Mouse (Mus musculus): ENCODE results near the gene Ltbp4. TPM values are rescaled to one million over a fixed set of nuclear protein-coding genes. Genes with fewer than 3 reads are reported as not detected.
A peak's percentile ranks its signal among the peaks of the same experiment; 100 is the strongest.

Ltbp4 gene
- polyA plus RNA-seq, 1 experiment: 0.03 TPM

DNA sequence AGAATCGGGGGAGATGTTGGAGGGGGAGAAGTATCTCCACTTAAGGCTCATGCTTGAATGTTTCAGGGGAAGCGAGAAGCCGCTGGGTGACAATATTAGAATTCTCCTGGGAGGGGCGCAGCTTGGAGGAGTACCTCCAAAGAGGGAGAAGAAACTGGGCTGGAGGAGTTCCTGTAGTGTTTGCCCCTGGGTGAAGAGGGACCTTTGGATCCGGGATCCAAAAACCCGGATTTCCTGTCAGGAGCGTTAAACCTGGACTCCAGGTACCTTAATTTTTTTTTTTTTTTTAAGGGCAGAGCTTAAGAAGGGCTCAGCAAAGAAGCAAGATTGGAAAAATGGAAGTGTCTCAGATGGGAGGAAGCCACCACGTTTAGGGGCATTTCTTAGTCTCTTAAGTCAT is 5.6 kb downstream of the Ltbp4 start:
- no peak overlapping the region for H3K4me3 ChIP-seq (replicated peaks)
- peaks cover 100% of the 10 kb centered on the region for H3K27me3 ChIP-seq (ENCODE audit: control insufficient read depth)
- peaks cover 14% of the 10 kb centered on the region for H3K9me3 ChIP-seq (ENCODE audit: control insufficient read depth, low read length)

DNA sequence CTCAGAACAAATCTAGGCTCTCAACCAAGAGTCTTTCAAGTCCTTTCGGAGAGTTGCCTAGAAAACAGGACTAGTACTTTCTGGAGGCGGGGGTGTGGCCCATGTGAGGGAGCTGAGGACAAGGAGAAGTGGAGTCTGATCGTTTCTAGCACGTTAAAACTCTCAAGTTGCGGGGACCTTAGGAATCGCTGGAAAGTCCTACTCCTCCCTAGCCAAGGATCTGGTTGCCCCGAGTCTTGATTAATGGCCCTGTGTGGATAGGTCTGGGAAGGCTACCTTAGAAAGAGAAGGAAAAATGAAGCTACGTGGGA is 6.0 kb downstream of the Ltbp4 start:
- peak overlapping the region; percentile 49 for H3K4me3 ChIP-seq (replicated peaks)

More for the DNA sequence above, 5.6 kb downstream of the Ltbp4 start:
- Histone ChIP-seq H3K4me1 (ENCODE audit: control insufficient read depth) (peaks cover 46% of the 10 kb centered on the region), H3K36me3 (ENCODE audit: control insufficient read depth) (no peaks in the 10 kb centered on the region)
- no peak for TF ChIP-seq GATA1 (IDR thresholded peaks at IDR 0.05; ENCODE audit: low read length)
- TF ChIP-seq TAL1 (IDR thresholded peaks at IDR 0.05; ENCODE audit: low read length): no peak

DNA sequence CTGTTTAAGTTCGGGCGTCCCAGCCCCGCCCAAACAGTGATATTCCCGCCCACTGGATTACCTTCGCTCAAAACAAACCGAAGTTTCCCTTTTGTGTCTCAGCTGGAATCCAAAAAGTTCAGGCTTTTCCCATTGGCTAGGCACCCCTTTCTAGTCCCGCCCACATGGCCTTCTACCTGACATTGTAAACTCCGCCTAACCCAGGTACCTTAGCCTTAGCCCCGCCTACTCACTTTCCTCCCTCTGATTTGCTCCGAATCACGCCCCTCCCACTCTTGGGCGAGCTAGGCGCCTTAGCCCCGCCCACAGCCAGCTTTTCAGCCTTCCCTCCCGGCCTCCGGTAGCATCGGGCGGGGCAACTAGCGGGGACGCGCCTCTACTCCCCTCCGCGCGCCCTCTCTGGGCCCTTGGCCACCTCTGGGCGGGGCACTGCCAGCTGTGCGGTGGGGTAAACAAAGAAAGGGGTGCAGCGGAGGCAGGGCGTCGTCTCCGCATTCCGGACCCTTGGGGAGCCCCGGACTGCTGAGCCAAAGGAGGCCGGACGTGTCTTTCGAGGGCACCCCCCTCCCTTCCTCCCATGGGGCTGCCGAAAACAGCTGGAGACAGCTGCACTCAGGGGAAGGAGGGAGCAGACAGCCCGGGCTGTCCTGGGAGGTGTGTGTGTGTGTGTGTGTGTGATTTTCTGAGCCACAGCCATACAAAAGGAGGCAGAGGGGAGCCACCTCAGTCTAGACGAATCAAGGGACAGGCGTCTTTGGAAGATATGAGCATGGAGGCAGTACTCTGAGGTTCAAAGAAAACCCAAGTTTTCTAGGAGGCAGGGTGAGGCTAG is 6.6 kb downstream of the Ltbp4 start:
- H3K4me3 ChIP-seq (replicated peaks): peak overlapping the region; percentile 49
- TF ChIP-seq GATA1 (IDR thresholded peaks at IDR 0.05; ENCODE audit: low read length) (no peak), TAL1 (IDR thresholded peaks at IDR 0.05; ENCODE audit: low read length) (no peak)

More for the DNA sequence above, 6.0 kb downstream of the Ltbp4 start:
- Histone ChIP-seq H3K4me1 (ENCODE audit: control insufficient read depth) (peaks cover 45% of the 10 kb centered on the region), H3K27me3 (ENCODE audit: control insufficient read depth) (peaks cover 100% of the 10 kb centered on the region), H3K9me3 (ENCODE audit: control insufficient read depth, low read length) (peaks cover 14% of the 10 kb centered on the region), H3K36me3 (ENCODE audit: control insufficient read depth) (no peaks in the 10 kb centered on the region)
- TF ChIP-seq TAL1 (IDR thresholded peaks at IDR 0.05; ENCODE audit: low read length): no peak
- no peak for TF ChIP-seq GATA1 (IDR thresholded peaks at IDR 0.05; ENCODE audit: low read length)

DNA sequence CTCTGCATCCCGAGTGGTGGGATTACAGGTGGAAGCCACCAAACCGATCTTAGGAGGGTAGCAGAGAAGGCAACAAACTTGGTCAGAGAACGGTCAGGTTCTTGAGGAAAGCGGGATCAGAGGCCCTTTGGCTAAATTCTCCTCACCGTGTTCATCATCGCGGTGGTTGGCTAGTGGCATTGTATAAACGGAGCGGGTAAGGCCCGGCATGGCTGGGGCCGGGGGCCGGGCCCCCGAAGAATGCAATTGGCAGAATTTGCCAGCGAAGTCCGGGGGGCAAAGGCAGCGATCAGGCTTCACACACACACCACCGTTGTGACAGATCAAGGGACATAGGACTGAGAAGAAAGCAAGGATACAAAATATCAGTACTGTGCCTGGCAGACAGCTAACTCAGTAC is 7.5 kb downstream of the Ltbp4 start:
- Histone ChIP-seq H3K36me3 (ENCODE audit: control insufficient read depth) (no peaks in the 10 kb centered on the region), H3K4me1 (ENCODE audit: control insufficient read depth) (peaks cover 41% of the 10 kb centered on the region), H3K4me3 (replicated peaks) (peak overlapping the region; percentile 49), H3K27me3 (ENCODE audit: control insufficient read depth) (peaks cover 100% of the 10 kb centered on the region), H3K9me3 (ENCODE audit: control insufficient read depth, low read length) (peaks cover 14% of the 10 kb centered on the region)
- TF ChIP-seq TAL1 (IDR thresholded peaks at IDR 0.05; ENCODE audit: low read length): no peak
- TF ChIP-seq GATA1 (IDR thresholded peaks at IDR 0.05; ENCODE audit: low read length): no peak

More for the DNA sequence above, 6.6 kb downstream of the Ltbp4 start:
- Histone ChIP-seq H3K27me3 (ENCODE audit: control insufficient read depth) (peaks cover 100% of the 10 kb centered on the region), H3K36me3 (ENCODE audit: control insufficient read depth) (no peaks in the 10 kb centered on the region), H3K9me3 (ENCODE audit: control insufficient read depth, low read length) (peaks cover 14% of the 10 kb centered on the region), H3K4me1 (ENCODE audit: control insufficient read depth) (peaks cover 41% of the 10 kb centered on the region)

DNA sequence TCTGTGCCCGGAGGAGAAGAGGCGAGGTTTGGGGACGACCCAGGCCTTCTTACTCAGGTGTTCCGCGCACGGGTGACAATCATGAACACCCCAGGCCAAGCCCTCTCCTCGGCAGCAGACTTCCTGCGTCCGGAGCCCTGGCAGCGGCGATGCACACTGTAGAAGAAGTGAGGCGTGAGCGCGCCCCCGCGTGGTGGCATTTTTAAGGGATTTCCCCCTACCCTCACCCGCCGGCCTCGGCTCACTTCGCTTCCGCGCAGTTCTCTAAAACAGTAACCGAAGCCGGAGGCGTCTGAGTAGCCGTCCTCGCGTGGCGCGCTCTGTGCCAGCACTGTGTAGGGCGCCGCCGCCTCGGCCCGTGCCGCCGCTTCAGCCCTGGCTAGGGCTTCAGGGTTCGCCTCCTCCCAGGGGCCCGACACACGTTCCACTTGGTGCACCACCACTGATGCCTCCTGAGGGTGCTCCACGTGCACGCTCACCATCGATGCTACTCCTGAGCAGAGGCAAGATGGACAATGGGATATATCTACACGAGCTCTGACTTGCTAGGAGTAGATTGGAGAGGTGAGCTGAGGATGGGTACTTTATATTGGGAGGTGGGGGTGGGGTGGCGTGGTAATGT is 8.1 kb downstream of the Ltbp4 start:
- H3K4me1 ChIP-seq (ENCODE audit: control insufficient read depth): peaks cover 41% of the 10 kb centered on the region
- no peaks in the 10 kb centered on the region for H3K36me3 ChIP-seq (ENCODE audit: control insufficient read depth)
- TF ChIP-seq GATA1 (IDR thresholded peaks at IDR 0.05; ENCODE audit: low read length): no peak
- TF ChIP-seq TAL1 (IDR thresholded peaks at IDR 0.05; ENCODE audit: low read length): no peak
- no peak overlapping the region for H3K4me3 ChIP-seq (replicated peaks)
- peaks cover 100% of the 10 kb centered on the region for H3K27me3 ChIP-seq (ENCODE audit: control insufficient read depth)
- peaks cover 14% of the 10 kb centered on the region for H3K9me3 ChIP-seq (ENCODE audit: control insufficient read depth, low read length)

DNA sequence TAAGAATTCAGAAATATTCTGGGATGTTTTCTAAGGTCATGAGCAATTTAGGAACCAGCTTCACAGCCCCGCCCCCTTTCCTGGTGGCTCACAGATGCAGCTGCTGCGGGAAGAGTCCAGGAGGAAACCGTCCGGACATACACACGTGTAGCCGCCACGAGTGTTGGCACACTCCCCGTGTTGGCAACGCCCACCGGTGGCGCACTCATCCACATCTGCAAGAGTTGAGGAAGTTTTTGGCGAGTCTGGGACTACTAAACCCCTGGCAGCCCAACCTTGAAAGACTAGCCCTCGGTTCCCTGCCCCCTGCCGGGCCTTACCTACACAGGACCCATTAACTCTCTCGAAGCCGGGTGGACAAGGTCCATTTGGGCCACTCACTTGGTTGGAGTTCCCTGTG is 8.8 kb downstream of the Ltbp4 start:
- peaks cover 41% of the 10 kb centered on the region for H3K4me1 ChIP-seq (ENCODE audit: control insufficient read depth)
- no peak overlapping the region for H3K4me3 ChIP-seq (replicated peaks)
- peaks cover 100% of the 10 kb centered on the region for H3K27me3 ChIP-seq (ENCODE audit: control insufficient read depth)
- no peaks in the 10 kb centered on the region for H3K36me3 ChIP-seq (ENCODE audit: control insufficient read depth)
- peaks cover 10% of the 10 kb centered on the region for H3K9me3 ChIP-seq (ENCODE audit: control insufficient read depth, low read length)
- no peak for TF ChIP-seq GATA1 (IDR thresholded peaks at IDR 0.05; ENCODE audit: low read length)
- no peak for TF ChIP-seq TAL1 (IDR thresholded peaks at IDR 0.05; ENCODE audit: low read length)

DNA sequence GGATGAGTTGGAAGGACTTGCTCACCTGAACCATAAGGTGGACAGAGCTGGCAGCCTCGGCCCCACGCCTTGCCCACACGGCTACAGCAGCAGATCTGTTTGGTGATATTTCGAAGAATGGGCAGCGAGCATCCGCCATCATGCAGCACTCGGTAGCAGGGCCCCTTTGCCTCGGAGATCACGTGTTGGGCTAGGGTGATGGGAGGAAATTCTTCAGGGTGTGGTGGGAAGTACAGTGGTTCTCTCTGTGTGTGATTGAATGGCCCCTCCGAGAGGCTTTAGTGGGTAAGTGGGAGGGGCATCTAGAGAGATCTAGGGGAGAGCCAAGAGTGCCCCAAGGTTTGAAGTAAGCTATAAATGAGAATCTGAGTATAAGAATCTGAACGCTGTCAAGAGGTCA is 9.3 kb downstream of the Ltbp4 start:
- peaks cover 9% of the 10 kb centered on the region for H3K9me3 ChIP-seq (ENCODE audit: control insufficient read depth, low read length)
- H3K4me1 ChIP-seq (ENCODE audit: control insufficient read depth): peaks cover 39% of the 10 kb centered on the region
- H3K27me3 ChIP-seq (ENCODE audit: control insufficient read depth): peaks cover 100% of the 10 kb centered on the region
- TF ChIP-seq GATA1 (IDR thresholded peaks at IDR 0.05; ENCODE audit: low read length): no peak
- no peak for TF ChIP-seq TAL1 (IDR thresholded peaks at IDR 0.05; ENCODE audit: low read length)
- no peaks in the 10 kb centered on the region for H3K36me3 ChIP-seq (ENCODE audit: control insufficient read depth)
- no peak overlapping the region for H3K4me3 ChIP-seq (replicated peaks)

DNA sequence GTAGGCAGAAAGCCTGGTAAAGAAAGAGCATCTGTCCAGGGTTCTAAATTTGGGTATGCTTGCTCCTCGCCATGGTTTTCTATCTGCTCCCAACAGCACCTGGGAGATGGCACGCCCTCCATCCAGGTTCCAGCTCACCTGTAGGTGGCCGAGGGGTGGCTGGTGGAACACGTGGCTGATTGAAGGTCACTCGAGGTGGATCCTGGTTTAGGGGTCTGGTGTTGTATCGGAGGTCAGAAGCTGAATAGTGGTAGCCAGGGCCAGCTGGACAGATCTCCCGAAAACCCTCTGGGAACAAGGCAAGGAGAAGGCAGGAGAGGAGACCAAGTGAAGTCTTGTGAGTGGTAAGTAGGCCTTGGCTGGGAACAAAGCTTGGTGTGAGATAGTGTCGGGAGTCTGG is 10.0 kb downstream of the Ltbp4 start:
- Histone ChIP-seq H3K36me3 (ENCODE audit: control insufficient read depth) (no peaks in the 10 kb centered on the region), H3K27me3 (ENCODE audit: control insufficient read depth) (peaks cover 100% of the 10 kb centered on the region), H3K4me3 (replicated peaks) (no peak overlapping the region), H3K9me3 (ENCODE audit: control insufficient read depth, low read length) (peaks cover 8% of the 10 kb centered on the region), H3K4me1 (ENCODE audit: control insufficient read depth) (peaks cover 33% of the 10 kb centered on the region)
- TF ChIP-seq TAL1 (IDR thresholded peaks at IDR 0.05; ENCODE audit: low read length): no peak

DNA sequence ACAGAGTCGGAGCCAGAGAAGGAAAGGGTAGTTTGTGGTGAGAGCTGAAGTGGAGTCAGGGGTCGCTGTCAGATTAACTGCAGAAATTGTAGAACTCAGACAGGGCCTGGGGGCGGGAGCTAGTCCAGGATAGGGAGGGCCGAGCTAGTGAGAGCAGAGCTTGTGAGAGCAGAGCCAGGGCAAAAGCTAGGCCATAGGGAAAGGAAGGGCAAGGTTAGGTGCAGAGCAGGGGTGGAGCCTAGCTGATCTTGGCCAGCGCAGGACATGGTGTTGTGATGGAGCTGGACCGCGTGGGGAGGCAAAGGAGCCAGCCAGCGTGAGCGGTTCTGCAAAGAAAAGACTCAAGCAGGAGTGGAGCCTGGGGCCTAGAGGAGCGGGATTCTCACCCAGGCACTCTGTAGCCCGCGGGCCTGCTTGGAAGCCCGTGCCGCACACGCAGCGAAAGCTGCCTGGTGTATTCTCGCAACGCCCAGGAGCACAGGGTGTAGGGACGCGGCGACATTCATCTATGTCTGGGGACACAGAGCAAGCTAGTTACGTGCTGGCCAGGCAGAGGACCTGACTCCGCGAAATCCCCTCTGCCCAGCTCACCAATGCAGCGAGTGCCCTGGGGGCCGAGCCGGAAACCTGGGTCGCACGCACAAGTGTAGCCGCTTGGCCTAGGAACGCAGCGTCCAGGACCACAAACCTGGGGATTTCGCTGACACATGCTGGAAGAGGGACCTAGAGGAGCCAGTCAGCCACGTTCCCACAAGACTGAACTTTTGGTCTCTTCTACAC is 11.2 kb downstream of the Ltbp4 start:
- Histone ChIP-seq H3K4me3 (replicated peaks) (no peak overlapping the region), H3K4me1 (ENCODE audit: control insufficient read depth) (peaks cover 23% of the 10 kb centered on the region)

More for the DNA sequence above, 11.2 kb downstream of the Ltbp4 start:
- no peaks in the 10 kb centered on the region for H3K36me3 ChIP-seq (ENCODE audit: control insufficient read depth)
- TF ChIP-seq TAL1 (IDR thresholded peaks at IDR 0.05; ENCODE audit: low read length) (no peak), GATA1 (IDR thresholded peaks at IDR 0.05; ENCODE audit: low read length) (no peak)
- H3K27me3 ChIP-seq (ENCODE audit: control insufficient read depth): peaks cover 97% of the 10 kb centered on the region
- peaks cover 8% of the 10 kb centered on the region for H3K9me3 ChIP-seq (ENCODE audit: control insufficient read depth, low read length)

Data from erythroblast, embryonic 14.5 days (primary cell).